Mouse (Mus musculus) spleen, adult 2 months (tissue): ENCODE measurements around the gene Cdc37l1.
A peak's percentile ranks its signal among the peaks of the same experiment; 100 is the strongest.

Experiments
- CTCF ChIP-seq: fragments of 200-500 bp; IDR thresholded peaks from 2 replicates; pipeline ENCODE4 v1.5.1; 2011; ENCODE audit warnings: mild to moderate bottlenecking, inconsistent platforms; ENCODE audit not compliant: insufficient read depth, insufficient read length, insufficient replicate concordance; ENCODE audit errors: extremely low read depth
- POLR2A ChIP-seq: fragments of 200-500 bp; IDR thresholded peaks from 2 replicates; pipeline ENCODE4 v1.6.1; 2011; ENCODE audit warnings: low read depth, low read length, inconsistent platforms

DNA sequence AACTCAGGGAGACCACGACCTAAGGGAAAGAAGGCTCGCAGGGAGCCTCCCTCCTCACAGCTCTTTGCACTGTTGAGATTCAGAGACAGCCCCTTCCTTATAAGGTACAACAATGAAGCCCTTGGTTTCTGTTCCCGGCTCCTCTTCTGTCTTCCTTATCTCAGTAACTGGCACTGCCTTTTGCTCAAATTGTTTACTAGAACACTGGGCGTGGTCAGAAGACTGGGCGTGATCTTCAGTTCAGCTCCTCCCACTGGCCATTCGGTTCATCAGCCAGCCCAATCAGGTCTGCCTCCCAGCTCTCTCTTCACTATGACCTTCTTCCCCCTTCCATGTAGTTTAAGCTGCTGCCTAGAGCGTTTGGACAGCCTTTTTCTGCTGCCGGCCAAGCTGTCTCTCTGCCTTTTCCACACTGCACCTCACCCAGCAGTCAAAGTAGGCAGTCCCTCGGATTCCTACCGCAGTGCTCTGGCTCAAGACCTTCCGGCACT lies 76.9 kb downstream of the Cdc37l1 start:
- no peak for TF ChIP-seq CTCF
- TF ChIP-seq POLR2A: peak; percentile 28
